ENCODE assay signal across 9 mouse cellular contexts in the genomic region with DNA sequence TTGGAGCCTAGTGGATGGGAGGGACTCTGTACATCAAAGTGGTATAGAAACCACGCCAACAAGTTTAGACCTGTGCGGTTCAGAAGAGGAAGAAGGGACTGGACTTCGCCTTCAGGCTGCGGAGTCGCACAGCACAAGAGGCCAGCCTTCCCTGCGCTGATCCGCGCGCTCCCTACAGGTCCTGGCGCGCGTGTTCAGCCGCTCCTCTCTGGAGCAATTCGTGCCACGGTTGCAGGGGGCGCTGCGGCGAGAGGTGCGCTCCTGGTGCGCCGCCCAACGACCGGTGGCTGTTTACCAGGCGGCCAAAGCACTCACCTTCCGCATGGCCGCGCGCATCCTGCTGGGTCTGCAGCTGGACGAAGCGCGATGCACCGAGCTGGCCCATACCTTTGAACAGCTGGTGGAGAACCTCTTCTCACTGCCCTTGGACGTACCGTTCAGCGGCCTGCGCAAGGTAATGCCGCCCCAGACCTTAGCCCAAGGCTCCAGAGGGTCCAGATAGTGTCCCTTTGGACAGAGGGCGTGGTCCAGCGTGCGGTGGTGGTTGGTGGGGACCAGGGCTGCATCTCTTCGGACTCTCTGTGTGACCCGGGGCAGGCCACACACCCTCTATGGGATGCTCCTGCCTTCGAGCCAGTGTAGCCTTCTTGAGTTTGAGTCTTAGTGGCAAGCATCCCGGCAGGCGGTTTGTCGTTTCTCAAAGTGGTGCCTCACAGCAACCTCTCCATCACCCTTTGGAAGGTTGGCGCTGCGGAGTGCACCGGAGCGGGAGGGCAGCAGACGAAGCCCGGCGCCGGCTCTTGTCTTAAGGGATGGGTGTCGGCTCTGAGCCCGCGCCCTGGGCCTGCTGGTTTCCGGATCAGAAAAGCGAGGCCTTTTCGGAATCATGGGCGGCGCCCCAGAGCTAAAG. TPM values are rescaled to one million over a fixed set of nuclear protein-coding genes. Genes with fewer than 3 reads are reported as not detected.
DNase-seq lines count a peak whose midpoint lies in the region; ATAC-seq and TF ChIP-seq lines count a peak whose summit lies in the region.
"Had no signal": no experiment of that assay in that cellular context is flagged by ENCODE, and none has a peak within 500 bp of the region (broad histone marks: within the 10 kb centered on the region; RNA-seq: fewer than 3 reads in every experiment).

No protein-coding gene starts in this region.

- peak overlapping the region; percentile 39 for H3K4me2 ChIP-seq in embryonic facial prominence, embryonic 13.5 days
- no peak overlapping the region; the same call in 1 of the 2 replicates for H3K4me2 ChIP-seq in hindbrain, postnatal 0 days (ENCODE audit: low read depth, low read length)

- WGBS in embryonic facial prominence, embryonic 13.5 days, result under 1% methylated on average over 62 of the region's 62 CpGs
- 7% methylated on average over 62 of the region's 62 CpGs for WGBS in hindbrain, postnatal 0 days

- H3K4me3 ChIP-seq in layer of hippocampus, adult 2 months, result no peak overlapping the region
- peak overlapping the region; percentile 15 for H3K4me3 ChIP-seq in embryonic facial prominence, embryonic 13.5 days
- no peak overlapping the region for H3K4me3 ChIP-seq in hindbrain, postnatal 0 days (ENCODE audit: low read length)

- peaks cover 98% of the 10 kb centered on the region for H3K27me3 ChIP-seq in embryonic facial prominence, embryonic 13.5 days
- peaks cover 86% of the 10 kb centered on the region for H3K27me3 ChIP-seq in hindbrain, postnatal 0 days (ENCODE audit: insufficient read depth, low read length)

- H3K27ac ChIP-seq in layer of hippocampus, adult 2 months, result no peak overlapping the region
- no peak overlapping the region for H3K27ac ChIP-seq in embryonic facial prominence, embryonic 13.5 days
- H3K27ac ChIP-seq in hindbrain, postnatal 0 days, result no peak overlapping the region

- peak; percentile 53 for TF ChIP-seq CTCF in layer of hippocampus, adult 2 months (conservative IDR thresholded peaks at IDR 0.05)
- TF ChIP-seq CTCF in hindbrain, postnatal 0 days (IDR thresholded peaks at IDR 0.05; ENCODE audit: low read depth), result peak; percentile 52

- no peak for DNase-seq in layer of hippocampus, adult 2 months (ENCODE audit: low spot score in 2 of 2)
- DNase-seq in layer of hippocampus, postnatal 25 days (ENCODE audit: extremely low spot score in 1 of 2, low spot score in 1 of 2), result no peak
- DNase-seq in hindbrain, postnatal 0 days (ENCODE audit: low spot score), result peak; percentile 32
- DNase-seq in retina, embryonic 14.5 days (ENCODE audit: low spot score), result peak; percentile 71
- no peak for DNase-seq in left cerebral cortex, adult 11 months (ENCODE audit: low spot score)
- no peak for DNase-seq in thymus, adult 18-20 months

- no peak for ATAC-seq in embryonic facial prominence, embryonic 13.5 days (ENCODE audit: insufficient number of reproducible peaks, insufficient read depth, low FRiP score, low TSS enrichment, low read depth)
- peak; percentile 30; the same call in 1 of the 2 replicates for ATAC-seq in hindbrain, postnatal 0 days

- H3K4me1 ChIP-seq in embryonic facial prominence, embryonic 13.5 days, result peaks cover 31% of the 10 kb centered on the region
- H3K4me1 ChIP-seq in hindbrain, postnatal 0 days (ENCODE audit: insufficient read depth, low read length), result peaks cover 5% of the 10 kb centered on the region; the same call in 1 of the 2 replicates

- H3K9ac ChIP-seq in embryonic facial prominence, embryonic 13.5 days, result no peak overlapping the region
- H3K9ac ChIP-seq in hindbrain, postnatal 0 days (replicated peaks; ENCODE audit: low read length), result no peak overlapping the region

- no peaks in the 10 kb centered on the region for H3K9me3 ChIP-seq in embryonic facial prominence, embryonic 13.5 days
- no peaks in the 10 kb centered on the region for H3K9me3 ChIP-seq in hindbrain, postnatal 0 days (ENCODE audit: low read length)

- no peaks in the 10 kb centered on the region for H3K36me3 ChIP-seq in embryonic facial prominence, embryonic 13.5 days
- no peaks in the 10 kb centered on the region for H3K36me3 ChIP-seq in hindbrain, postnatal 0 days (ENCODE audit: insufficient read depth, low read length)

RNA-seq across cellular contexts. Expression of gene Cyp26c1, which starts 1.8 kb away (rescaled TPM):
- under 1 TPM in 1 of 2 experiments, not detected in 1; 0.28 TPM for total RNA-seq in layer of hippocampus, adult 2 months (2021)
- under 1 TPM; 0.15 to 0.28 TPM for total RNA-seq in layer of hippocampus, postnatal 25 days (2021)
- 0.31 TPM in 1 of 2 replicates, not detected in the other for polyA plus RNA-seq in embryonic facial prominence, embryonic 13.5 days (2015; fragmentation: Nextera tagmentation; extraction: Ambion mirVana)
- not detected in 2 replicates for total RNA-seq in hindbrain, postnatal 0 days (2014; rRNA removed)
- not detected in 2 replicates for polyA plus RNA-seq in hindbrain, postnatal 0 days (2015; fragmentation: Nextera tagmentation; extraction: Ambion mirVana)
- total RNA-seq: adrenal gland, adult 18-20 months had no signal
- polyA plus RNA-seq: neural tube, embryonic 11.5 days had no signal

RNA-seq across cellular contexts. Expression of gene Cyp26a1, which starts 10.4 kb away (rescaled TPM):
- under 1 TPM; 0.46 to 0.59 TPM for total RNA-seq in layer of hippocampus, adult 2 months (2021)
- under 1 TPM; 0.26 to 0.86 TPM for total RNA-seq in layer of hippocampus, postnatal 25 days (2021)
- polyA plus RNA-seq in embryonic facial prominence, embryonic 13.5 days (2015; fragmentation: Nextera tagmentation; extraction: Ambion mirVana), result 2.8 TPM in 2 replicates
- 0.11 TPM in 1 of 2 replicates, not detected in the other for total RNA-seq in hindbrain, postnatal 0 days (2014; rRNA removed)
- not detected in 2 replicates for polyA plus RNA-seq in hindbrain, postnatal 0 days (2015; fragmentation: Nextera tagmentation; extraction: Ambion mirVana)
- total RNA-seq: adrenal gland, adult 18-20 months had no signal

Comparison
In these comparisons a context has a peak if more than half of its experiments do, and no peak if none do; other contexts are left out.
1. DNase-seq: peak in hindbrain, postnatal 0 days (single experiment) and retina, embryonic 14.5 days (single experiment); none in layer of hippocampus, adult 2 months (0 of 2), layer of hippocampus, postnatal 25 days (0 of 2), left cerebral cortex, adult 11 months (single experiment) and thymus, adult 18-20 months (0 of 2).